Mouse (Mus musculus): ENCODE results near the gene Gm21627.
"Not testable (repeated sequence)": the region's sequence is repeated elsewhere in the genome, so short reads cannot be mapped to it uniquely, and the experiment has no call there.

The Gm21627 gene

DNA sequence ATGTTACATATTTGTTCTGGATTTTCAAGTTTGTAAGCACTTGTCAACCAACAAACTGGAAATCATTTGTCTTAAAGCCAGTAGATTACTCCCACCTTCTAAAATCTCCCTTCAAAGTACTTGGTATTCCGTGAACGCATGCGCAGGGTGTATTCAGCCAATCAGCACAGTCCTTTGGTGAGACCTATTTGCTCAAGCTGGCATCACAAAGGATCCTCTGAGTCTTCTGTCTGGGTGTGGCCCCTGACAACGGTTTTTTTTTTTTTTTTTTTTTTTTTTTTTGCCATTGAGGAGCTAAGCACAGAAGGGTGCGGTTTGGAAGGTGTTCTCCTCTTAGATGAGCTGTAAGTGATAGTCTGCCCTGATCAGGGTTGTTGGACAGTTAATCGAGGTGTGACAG, at the start of gene Gm21627:
Gene Gm21627 (plus strand): TSS at position 301 of the 400 bp plus-strand sequence.
- TF ChIP-seq GATA4 (IDR thresholded peaks at IDR 0.05; ENCODE audit: insufficient replicate concordance, low read length) = not testable (repeated sequence)
